Mouse (Mus musculus) cerebellum, adult (tissue): ENCODE results near the gene Ttc28.
A peak's percentile ranks its signal among the peaks of the same experiment; 100 is the strongest.

Experiments
- ATAC-seq: cut with Nextera tagmentation; 2 replicates; pipeline ENCODE4 v1.9.2; 2017; ENCODE audit warnings: mild to moderate bottlenecking, moderate library complexity, mixed read lengths; ENCODE audit not compliant: insufficient number of reproducible peaks, low FRiP score, low TSS enrichment

Ttc28 gene

DNA sequence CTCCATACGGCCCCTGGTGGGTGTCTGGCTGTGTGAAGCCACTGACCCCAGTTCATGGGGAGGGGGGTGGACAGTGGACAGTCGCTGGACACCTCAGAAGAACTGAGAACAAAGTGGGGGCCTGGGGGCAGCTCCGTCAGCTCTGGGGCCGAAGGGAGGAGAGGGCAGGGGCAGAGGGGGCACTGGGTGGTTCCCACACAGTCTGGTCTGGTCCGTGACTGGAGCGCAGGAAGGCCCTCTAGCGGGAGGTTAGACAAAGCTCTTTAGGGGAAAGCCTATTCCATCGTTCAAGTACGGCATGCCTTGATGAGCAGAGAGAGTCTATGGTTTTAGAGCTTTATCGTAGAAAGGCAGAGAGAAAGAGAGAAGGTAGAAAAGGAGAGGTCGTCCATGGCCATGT is 307.0 kb downstream of the Ttc28 start:
- ATAC-seq: no peak

DNA sequence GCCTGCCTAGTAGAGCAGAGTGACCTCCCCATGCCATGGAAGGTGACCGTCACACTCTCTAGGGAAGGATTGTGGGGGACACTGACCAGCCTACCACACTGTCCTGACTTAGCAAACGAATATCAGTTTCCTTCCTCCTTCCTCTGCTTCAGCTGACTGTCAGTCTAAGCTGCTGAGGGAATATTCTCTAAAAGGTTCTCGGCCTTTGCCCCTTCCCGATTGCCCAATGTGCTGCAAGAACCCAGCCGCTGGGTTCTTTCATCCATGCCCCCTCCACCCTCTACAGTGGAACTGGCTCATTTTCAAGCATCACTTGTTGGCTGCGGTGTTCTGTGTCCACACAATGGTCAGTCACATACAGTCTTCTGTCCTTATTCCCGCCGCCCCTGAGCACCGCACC is 312.4 kb downstream of the Ttc28 start:
- no peak for ATAC-seq

DNA sequence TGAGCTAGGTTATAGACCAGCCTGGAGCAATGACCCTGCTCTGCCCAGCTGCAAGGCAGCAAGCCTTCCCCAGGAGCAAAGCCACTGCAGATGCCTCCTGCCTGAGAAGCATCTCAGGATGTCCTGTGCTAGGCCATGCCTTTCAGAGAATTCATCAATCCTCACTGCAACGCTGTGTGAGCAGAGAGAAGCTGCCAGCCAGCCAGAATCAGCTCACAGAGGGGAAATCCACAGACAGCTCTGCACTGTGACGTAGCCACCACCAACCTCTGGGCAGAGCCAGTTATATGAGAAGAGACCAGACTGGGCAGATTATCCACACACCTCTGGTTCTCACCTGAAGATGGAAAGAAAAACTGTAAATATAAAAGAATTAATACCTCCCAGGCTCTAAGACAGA is 315.2 kb downstream of the Ttc28 start:
- no peak for ATAC-seq

DNA sequence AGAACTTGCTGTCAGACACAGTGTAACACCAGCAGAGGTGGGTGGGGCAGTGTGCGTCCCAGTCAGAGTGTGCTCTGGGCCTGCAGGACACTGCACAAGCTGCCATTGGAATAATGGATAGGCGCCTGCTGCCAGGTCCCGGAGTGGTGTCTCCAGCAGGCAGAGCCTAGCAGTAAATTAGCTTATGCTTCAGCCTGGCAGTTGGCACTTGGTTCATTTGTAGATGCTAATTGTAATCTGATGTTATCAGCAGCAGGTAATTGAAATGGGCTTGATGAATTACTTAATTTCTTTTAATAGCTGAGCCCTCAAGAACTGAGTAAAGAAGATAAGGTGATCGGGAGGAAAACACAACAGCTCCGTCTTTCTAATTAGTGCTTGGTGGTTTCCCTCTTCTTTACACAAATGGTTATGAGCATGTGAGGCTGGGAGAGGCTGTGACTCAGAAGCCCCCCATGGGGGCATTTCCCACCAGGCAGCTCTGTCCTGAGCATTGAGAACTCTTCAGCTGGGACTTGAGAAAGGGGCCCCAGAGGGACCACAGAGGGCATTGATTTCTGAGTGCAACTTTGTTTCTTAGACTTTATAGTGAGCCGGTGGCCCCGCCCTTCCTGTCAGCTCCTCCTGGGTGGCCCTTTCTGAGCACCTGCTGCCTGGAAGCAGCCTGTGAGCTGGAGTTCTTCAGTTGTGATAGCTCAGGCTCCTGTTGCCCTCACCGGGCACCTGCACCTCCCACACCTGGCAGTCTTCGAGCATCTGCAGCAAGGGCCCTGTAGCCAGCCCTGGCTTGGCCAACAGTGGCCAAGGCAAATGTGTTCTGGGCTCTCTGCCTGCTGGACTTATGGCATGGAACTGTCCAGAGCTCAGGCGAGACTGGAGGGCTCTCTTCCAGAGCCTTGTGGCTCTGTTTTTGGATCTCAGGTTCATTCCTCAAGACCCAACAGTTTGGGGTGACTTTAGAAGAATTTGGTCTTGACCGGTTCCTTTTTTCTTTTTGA is 316.2 kb downstream of the Ttc28 start:
- peak; percentile 45; the same call in 1 of the 2 replicates for ATAC-seq

DNA sequence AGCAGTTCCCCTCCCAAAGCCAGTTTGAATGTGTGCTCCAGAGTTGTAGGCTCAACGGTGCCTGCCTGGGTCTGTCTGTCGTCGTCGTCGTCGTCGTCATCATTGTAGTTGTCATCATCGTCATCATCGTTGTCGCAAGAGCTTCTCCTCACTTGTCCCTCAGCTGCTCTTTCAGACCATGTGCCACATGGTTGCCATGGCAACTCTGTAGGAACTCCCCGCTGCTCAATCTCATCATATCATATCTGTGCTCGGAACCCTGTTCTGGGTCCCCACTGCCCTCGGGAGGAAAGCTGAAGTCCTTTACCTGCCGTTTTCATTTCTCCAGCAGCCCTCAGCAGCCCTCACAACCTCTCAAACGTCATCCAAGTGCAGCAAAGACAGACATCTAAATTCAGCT is 318.1 kb downstream of the Ttc28 start:
- ATAC-seq: no peak

DNA sequence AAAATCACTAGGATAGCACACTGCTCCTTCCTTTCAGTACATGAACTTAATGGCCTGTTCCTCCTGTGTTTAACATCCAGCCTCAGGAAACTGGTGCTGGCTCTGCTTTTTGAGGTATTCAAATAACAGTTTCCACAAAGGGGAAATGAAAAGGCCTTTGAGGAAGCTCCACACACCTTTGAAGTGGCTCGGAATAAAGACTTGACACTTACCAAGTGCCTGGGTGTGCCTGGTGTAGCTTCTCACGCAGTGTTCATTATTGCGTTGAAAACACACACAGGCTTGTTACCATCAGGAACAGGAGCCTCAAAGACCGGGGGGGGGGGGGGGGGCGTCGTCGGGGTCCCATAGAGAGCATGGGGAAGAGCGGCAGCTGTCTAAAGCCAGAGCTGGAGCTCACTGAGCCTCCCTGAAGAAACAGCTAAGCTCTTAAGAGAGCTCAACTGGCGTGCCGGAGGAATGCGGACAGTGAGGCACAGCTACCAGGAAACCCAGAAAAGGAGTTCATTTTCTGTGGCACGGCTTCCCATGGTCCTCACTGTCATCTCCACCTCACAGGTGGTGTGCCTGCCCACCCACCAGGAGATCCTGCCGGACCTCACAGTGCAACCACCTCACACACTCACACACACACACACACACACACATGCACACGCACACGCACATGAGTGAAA is 320.7 kb downstream of the Ttc28 start:
- ATAC-seq: no peak

DNA sequence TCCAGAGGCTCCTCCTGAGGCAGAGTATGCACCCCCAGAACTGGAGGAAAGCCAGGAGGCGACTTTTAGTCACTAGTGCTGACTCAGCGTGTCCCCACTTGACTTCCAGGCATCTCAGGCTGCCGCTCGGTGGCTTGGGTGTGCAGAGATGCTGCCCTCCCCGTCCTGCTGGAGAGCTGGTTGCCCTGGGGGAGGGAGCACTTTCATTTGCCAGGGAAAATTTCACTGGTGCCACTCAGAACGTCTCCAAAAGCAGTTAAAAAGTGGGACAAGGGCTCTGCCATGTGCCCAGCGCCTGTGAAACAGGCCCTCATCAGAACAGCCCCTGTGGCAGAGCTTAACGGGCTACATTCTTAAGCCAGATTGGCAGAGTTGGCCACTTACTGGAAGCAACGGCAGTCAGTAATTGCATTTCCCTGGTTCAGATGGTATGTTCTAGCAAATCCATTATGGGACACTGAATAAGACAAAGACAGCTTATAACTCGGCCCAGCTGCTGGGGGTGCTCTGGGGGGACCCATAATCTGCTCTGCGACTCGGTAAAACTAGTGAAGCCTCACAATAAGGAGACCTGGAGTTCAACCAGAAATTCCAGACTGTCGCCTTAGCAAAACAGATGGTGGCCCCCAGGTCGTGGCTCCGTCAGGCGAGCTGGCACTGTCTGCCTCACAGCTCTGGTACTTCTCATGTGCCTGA is 321.5 kb downstream of the Ttc28 start:
- peak; percentile 71; the same call in 1 of the 2 replicates for ATAC-seq

DNA sequence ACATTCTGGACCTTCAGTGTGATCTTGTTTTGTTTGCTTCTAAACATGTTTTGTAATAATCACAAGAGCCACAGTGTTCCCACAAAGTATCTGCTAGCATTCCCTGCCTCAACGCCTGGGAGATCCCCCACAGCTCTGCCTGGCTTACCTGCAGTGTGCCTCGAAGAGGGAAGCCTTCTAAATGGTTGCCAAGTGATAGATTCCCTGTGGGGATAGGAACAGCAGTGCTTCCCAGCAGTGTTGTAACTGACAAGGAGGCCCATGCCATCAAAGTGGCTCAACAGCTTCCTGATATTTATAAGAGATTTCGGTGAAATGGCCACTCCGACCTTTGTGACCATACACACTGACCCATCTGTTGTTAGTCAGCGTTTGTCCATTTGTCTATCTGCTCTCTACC is 324.6 kb downstream of the Ttc28 start:
- ATAC-seq: no peak

DNA sequence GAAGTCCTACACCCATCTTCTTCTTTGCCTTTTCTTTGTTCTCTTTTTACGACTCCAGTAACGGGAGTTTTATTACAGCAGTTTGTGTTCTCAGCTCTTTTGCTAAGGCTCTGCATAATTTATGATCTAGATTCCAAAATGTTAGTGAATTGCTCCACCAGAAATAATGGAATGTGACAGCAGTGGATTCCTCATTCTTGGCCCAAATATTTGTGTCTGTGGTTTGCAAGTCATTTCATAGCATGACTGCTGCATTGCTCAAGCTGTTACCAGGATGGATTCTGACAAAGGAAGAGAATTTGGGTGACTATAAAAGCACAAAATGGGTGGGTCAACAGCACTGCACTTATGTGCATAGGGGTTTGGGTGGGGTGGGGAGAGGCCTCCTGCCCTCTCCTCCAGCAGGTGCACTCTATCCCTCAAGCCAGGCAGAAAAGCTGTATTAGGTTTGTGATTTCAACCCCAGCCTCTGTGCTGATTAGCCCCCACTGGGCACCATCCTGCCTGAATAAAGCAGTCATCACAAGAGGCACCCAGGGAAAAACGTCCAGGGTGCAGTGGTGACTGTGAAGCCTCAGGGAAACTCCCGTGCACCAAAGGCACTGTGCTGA is 325.5 kb downstream of the Ttc28 start:
- no peak for ATAC-seq

DNA sequence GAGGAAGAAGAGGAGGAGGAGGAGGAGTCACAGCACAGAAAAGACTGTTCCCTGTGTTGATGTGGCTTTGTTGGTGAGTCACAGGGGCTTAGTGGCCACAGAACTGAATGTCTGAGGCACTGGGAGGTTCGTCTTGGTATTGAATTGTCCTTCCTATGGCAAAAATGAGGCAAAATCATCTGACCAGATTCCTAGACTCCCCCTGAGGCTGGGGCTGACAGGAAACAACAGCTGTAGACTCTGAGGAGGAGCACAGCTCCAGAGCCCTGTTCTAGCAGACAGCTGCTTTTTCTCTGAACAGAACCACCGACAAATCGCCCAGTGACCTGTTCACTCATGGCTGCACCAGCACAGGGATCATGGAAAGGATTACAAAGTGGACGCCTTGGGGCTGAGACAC is 326.2 kb downstream of the Ttc28 start:
- ATAC-seq: no peak

DNA sequence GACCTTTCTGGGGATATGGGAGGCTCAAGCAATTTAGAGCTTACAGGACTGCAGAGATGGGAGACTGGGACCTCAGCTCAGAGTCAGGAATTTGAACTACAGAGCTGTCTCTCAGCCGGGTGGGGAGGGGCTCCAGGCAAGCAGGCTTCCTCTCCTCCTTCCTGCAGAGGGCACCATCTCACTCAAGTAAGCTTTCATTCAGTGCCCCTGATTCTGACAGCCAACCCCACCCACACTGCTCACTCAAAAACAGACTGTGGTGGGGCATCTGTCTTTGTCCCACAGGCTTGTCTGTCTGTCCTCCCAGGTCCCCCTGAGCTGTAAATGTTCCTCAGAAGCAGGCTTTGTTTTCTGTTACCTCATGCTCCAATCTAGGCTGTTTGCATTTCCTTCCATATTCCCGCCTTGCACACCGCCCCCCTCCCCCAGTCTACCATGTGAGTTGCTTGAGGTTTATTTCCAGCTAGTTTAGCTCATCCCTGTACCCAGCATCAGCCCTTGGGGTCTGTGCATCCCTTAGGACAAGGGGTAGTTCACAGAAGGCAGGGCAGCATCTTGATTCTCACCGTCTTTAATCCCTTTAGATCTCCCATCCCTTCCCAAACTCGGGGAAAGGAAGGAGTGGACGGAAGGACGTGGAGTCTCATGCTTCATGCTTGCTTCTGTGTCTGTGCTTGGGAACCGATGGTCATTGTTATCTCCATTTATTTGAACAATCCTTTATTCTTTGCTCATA is 328.5 kb downstream of the Ttc28 start:
- ATAC-seq: no peak

DNA sequence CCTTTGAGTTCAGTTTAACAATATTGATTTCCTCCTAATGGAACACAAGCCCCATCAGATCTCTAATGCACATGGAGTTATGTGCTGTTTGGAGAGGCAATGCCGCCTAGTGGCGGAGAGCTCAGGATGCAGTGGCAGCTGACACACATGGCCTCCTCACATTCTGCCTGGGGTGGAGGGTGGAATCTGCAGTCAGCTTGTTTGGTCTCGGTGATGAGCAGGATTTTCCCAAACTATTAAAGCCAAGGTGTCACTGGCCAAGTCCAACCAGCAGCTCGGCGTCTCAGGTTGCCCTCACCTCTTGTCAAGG is 329.0 kb downstream of the Ttc28 start:
- ATAC-seq: 0 out of 2 replicates have a peak, but pooled peaks have one; percentile 61

DNA sequence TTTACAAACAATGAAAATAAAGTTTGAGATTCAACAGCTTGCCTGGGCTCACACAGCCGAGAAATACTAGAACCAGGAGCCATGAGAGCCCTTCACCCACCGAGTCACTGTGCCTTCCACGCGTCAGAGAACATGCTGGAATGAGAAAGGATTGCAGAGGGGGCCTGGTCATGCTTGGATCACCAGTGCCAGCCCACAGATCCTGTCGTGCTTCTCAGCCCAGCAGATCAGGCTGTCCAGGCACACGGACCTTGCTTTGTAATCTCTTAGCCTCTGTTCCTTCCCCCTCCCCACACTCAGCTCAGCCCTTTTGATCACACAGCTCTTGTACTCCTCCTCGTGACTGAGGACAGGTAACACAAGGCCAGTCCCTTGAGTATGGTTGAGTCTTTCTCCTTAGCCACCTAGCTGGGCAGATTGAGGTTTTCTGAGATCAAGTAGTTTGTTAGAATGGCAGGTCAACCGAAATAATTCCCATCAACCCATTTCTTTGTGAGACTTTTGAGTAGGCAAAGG is 334.4 kb downstream of the Ttc28 start:
- no peak for ATAC-seq

DNA sequence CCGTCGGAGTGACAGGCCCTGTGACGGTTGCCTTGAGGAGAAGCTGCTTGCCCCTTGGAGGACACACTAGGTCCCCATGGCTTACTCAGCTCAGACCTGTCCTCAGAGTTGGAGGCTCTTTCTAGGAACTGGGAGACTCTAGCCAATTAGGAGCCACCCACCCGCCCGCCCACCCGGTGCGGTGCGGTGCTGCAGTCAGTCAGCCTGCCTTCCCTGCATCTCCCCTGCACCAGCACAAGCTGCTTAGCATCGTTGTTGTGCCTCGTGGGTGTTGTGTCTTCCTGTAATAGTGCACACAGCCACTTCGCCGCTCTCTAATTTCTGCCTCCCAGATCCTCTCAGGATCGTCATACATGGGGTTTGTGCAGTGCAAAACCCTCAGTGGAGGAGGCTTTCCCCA is 335.3 kb downstream of the Ttc28 start:
- ATAC-seq: no peak

DNA sequence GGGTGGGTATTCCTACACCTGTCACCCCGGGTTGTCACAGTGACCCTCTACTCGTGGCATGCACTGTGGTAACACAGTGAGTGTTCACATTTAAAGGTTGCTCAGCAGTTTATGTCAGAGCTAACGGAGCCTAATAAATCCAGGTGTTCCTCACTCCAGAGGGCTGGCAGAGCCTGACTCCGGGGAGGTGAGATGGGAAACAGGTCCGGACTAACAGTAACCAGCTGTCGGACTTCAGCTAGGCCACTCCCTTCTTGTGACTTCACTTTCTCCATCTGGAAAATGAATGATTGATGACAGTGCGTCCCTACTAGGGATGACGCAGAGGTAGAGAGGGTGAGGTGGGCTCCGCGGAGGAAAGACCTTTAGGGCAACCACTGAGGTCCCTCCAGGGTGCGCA is 336.1 kb downstream of the Ttc28 start:
- no peak for ATAC-seq

DNA sequence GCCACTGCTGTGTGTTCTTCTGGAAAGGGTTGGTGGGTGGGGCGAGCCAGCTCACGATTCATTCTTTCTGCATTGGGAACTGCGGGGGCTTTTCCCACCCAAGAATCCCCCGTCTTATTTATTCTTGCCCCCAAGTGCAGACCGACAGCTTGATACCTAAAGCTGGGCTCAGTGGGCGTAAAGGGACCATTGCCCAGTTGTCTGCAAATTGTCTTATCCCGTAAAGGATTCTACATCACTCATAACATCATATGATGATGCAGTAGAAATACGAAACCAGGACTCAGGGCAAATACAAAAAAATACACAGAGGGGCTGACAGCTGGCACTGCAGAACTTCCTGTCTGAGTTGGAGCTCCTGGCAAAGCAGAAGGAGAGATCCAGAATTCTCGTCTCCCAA is 336.6 kb downstream of the Ttc28 start:
- no peak for ATAC-seq

DNA sequence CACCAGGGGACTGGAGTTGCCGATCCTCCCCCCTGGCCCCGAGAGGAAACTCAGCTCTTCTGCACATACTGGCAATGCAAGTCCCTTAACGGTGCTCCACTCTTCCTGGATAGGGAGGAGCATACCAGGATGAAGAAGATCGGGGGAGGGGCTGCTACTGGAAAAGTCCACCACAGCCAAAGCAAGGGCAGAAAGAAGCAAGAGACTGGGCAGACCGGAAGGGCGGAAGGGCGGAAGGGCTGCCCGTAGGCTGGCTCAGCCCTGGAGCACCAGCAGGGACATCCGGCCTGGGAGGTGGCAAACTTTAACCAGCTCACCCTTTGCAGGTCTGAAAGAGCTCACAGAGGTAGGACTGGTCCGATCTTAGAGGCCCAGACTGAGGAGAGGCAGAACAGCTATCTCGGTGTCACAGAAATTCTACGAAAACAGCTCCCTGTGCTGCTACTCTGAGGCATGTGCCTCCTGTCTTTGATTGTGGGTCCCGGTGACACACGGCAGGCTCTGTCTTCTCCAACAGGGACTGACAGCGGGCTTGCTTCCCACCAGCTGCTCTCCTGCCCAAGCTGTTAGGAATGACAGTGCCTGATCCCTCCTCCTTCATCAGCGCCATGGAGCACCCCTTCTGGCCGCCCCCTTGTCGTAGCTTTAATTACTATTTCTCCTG is 338.0 kb downstream of the Ttc28 start:
- ATAC-seq: no peak

DNA sequence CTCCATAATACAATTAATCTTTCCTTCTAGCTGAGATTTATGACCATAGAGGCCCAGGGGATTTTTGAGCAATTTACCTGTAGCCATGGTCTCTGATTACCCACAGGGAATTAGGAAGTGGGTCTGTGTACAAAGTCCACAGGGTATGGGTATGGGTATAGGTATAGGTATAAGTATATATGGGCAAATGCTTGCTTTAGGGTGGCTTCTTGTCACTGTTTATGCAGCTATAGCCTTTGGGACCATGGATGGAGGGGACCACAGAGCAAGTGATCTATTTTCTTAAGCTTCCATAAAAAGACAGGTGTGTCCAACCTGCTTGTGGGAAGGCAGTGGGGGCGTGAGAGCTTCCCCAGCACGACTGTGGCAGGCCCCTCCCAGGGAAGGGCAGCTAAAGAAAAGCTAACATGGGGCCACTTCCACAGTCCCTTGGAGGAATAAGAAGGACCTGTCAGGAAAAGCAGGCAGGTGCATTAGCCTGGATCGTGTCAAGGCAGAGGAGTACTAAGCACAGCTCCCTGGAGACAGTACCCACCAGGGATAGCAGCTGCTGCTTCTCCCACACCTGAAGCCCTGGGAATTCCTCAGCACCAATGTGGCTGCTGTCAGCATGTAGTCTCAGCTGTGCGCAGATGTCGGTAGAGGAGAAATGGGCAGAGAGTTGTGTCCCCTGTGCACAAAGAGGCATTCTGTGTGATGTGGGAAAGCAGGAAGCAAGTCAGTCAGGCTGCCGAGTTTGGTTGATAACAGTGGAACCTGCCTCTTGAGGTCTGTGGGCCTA is 338.7 kb downstream of the Ttc28 start:
- no peak for ATAC-seq

DNA sequence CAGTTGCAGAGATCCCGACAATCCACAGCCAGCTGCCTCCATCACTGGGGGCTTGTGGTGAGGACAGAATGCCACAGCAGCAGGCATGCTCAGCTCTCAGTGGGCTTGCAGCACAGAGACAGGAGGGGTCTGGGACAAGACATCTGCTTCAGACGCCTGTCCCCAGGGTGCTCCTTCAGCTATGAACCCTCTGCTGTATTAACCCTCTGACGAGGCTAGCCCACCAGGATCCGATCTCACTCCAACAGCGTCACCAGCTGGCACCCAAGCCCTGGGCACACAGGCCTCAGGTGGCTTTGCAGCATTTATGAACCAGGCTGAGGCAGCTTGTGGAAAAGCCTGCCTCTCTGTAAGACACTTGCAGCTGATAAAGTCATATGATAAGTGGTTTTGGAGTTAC is 339.4 kb downstream of the Ttc28 start:
- no peak for ATAC-seq
